Mouse (Mus musculus): ENCODE results near the gene Btbd35f23.
"Not testable (repeated sequence)": the region's sequence is repeated elsewhere in the genome, so short reads cannot be mapped to it uniquely, and the experiment has no call there.

Btbd35f23 gene

DNA sequence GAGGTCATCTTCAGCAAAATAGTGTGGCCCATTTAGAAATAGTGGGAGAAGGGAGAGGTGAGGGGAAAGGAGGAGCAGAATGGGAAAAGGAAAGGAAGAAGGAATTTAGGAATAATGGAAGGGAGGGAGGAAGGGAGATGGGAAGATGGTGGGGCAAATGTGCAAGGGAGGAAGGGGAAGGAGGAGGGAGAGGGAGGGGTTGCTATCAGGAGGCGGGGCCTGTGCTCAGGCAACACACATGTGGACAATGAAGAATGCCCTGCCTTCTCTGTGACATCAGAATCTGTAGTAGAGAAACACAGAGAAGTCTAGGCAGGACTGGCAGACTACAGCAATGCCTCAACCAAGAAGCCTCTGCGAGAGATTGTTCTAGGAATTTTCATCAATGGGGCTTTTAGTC, at the start of gene Btbd35f23:
Gene Btbd35f23, plus strand, starts transcription at position 301 of the 400 bp plus-strand sequence.
- not testable (repeated sequence) for DNase-seq (ENCODE audit: low spot score)
